Mouse (Mus musculus) layer of hippocampus, adult 2 months (tissue): ENCODE measurements at regions not wholly inside any gene's neighbourhood (a gene's known extent, or its start where the extent isn't known, plus 50 kb on each side); places are given as distances from the start of the nearest gene placed in this dataset.
A peak's percentile ranks its signal among the peaks of the same experiment; 100 is the strongest.
"Not testable (repeated sequence)": the region's sequence is repeated elsewhere in the genome, so short reads cannot be mapped to it uniquely, and the experiment has no call there.

Experiments used
- DNase-seq, 2 experiments: peaks; one replicate each; pipeline ENCODE4 v3.0.0; 2022; ENCODE audit warnings: low spot score in 2 of 2
- H3K27ac ChIP-seq: fragments of 200-600 bp; 2 replicates; pipeline ENCODE4 v1.8.1; 2022
- H3K4me3 ChIP-seq: fragments of 200-600 bp; 2 replicates; pipeline ENCODE4 v1.8.1; 2022; ENCODE audit warnings: mild to moderate bottlenecking
- CTCF ChIP-seq: fragments of 200-600 bp; conservative IDR thresholded peaks from 2 replicates; pipeline ENCODE4 v1.8.1; 2022; ENCODE audit warnings: antibody characterized with exemption, mild to moderate bottlenecking, moderate library complexity

- TF ChIP-seq CTCF, result peak; percentile 30
- Histone ChIP-seq H3K4me3 (no peak overlapping the region), H3K27ac (no peak overlapping the region)
- DNase-seq, result no peak
These were observed 90.7 kb upstream of the Fam3c start for GRCm38 (mm10) chr6:22446621-22447310.

DNA sequence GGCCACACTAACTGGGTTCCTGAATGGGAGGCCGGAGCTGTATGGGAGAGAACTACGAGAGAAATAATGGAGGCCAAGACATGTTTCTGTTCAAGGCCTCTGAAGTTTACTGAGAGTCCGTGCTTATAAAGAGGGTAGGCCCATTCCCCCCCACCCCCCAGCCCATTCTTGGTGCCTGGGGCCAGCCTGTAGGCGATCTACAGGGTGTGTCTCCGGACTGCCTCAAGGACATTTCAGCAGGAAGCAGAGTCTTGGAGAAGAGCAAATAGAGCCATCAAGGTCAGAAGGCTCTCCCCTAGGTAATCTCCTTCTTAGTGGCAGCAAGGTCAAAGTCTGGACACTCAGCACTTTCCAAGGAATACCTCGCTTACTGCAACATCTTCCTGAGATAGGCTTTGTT, 88.8 kb upstream of the Fam3c start:
- not testable (repeated sequence) for DNase-seq

GRCm38 (mm10) chr6:22444220-22444619, 88.2 kb upstream of the Fam3c start:
- Histone ChIP-seq H3K4me3 (no peak overlapping the region), H3K27ac (no peak overlapping the region)
- no peak for TF ChIP-seq CTCF
- DNase-seq, result no peak

More for the DNA sequence above, 88.8 kb upstream of the Fam3c start:
- H3K4me3 ChIP-seq, H3K27ac ChIP-seq: not testable (repeated sequence)

- no peak for DNase-seq
- Histone ChIP-seq H3K27ac (no peak overlapping the region), H3K4me3 (no peak overlapping the region)
- TF ChIP-seq CTCF, result no peak
These were observed 87.5 kb upstream of the Fam3c start for GRCm38 (mm10) chr6:22443573-22443972.

DNA sequence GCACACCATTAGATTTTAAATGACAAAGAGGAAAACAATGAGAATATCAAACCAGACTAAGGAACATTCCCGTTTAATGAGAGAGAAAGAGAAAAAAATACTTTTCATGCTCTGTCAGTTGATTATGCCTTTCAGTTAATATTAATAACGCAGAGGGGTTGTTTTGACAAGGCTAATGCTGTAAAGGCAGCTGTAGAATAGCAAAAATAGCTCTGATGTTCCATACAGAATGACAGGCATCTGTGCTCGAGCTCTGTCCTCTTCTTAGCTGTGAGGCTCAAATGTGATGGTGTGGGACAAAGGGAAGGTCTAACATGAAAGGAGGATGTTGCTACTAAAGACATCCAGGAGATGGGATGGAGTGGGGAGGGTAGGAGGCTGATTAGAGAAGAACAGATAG, 87.1 kb upstream of the Fam3c start:
- Histone ChIP-seq H3K27ac (no peak overlapping the region), H3K4me3 (no peak overlapping the region)
- DNase-seq, result no peak
- no peak for TF ChIP-seq CTCF

DNA sequence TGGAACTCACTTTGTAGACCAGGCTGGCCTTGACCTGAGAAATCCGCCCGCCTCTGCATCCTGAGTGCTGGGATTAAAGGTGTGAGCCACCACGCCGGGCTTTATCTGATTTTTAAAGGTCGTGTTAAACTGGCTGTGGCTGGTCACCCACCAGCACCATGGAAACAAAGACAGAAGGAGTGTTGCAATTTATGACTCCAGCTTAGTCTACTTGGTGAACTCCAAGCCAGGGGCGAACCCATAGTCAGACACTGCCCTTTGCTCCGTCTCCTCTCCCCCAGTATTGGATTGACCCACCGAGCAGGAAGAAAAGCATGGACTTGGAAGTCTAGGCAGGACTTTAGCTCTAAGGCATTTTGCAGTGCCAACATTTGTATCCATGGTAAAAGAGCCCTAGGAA, 86.5 kb upstream of the Fam3c start:
- DNase-seq, result no peak
- TF ChIP-seq CTCF, result no peak
- no peak overlapping the region for H3K4me3 ChIP-seq
- H3K27ac ChIP-seq, result no peak overlapping the region

- no peak for DNase-seq
- TF ChIP-seq CTCF, result no peak
- H3K4me3 ChIP-seq, result no peak overlapping the region
- H3K27ac ChIP-seq, result no peak overlapping the region
These were observed 83.8 kb upstream of the Fam3c start for GRCm38 (mm10) chr6:22439871-22440270.

GRCm38 (mm10) chr6:22429026-22429425, 73.0 kb upstream of the Fam3c start:
- DNase-seq, result peak in 1 of 2 experiments; percentile 24
- no peak for TF ChIP-seq CTCF
- Histone ChIP-seq H3K27ac (peak overlapping the region; percentile 23; the same call in 1 of the 2 replicates), H3K4me3 (no peak overlapping the region)

GRCm38 (mm10) chr6:22424161-22424807, 68.2 kb upstream of the Fam3c start:
- no peak overlapping the region for H3K4me3 ChIP-seq
- TF ChIP-seq CTCF, result no peak
- DNase-seq, result no peak

GRCm38 (mm10) chr6:22423070-22423980, 67.3 kb upstream of the Fam3c start:
- H3K27ac ChIP-seq, result no peak overlapping the region
- no peak overlapping the region for H3K4me3 ChIP-seq
- DNase-seq, result no peak
- TF ChIP-seq CTCF, result no peak

More at GRCm38 (mm10) chr6:22424161-22424807, 68.2 kb upstream of the Fam3c start:
- no peak overlapping the region for H3K27ac ChIP-seq

GRCm38 (mm10) chr6:22421551-22421950, 65.5 kb upstream of the Fam3c start:
- Histone ChIP-seq H3K4me3 (no peak overlapping the region), H3K27ac (no peak overlapping the region)
- no peak for TF ChIP-seq CTCF
- DNase-seq, result no peak

- H3K4me3 ChIP-seq, result no peak overlapping the region
- no peak for TF ChIP-seq CTCF
- no peak for DNase-seq
- H3K27ac ChIP-seq, result no peak overlapping the region
These were observed 62.2 kb upstream of the Fam3c start for GRCm38 (mm10) chr6:22418279-22418678.

- Histone ChIP-seq H3K27ac (no peak overlapping the region), H3K4me3 (no peak overlapping the region)
- no peak for TF ChIP-seq CTCF
- DNase-seq, result no peak
These were observed 61.1 kb upstream of the Fam3c start for GRCm38 (mm10) chr6:22417189-22417588.

DNA sequence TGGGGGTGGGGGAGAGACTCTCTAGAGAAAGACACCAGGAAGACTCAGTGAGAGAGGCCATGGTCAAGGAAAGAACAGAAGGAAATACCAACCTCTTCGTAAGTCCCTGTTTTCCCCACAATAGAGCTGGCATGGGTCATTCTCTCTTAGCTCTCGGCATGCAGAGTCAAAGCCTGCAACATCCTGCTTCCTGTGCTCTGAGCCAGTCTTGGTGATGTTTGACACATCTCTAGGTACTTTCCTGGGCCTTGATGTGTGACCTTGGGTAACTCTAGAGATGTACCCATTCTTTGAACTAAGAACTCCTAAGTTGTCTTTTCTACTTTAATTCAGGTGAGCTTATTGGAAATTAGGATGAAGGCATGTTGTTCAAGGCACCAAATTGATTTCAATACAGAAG, 55.8 kb upstream of the Fam3c start:
- no peak for DNase-seq
- Histone ChIP-seq H3K4me3 (no peak overlapping the region), H3K27ac (no peak overlapping the region)
- TF ChIP-seq CTCF, result no peak
